Mouse (Mus musculus): ENCODE measurements around the gene Prdx3. TPM values are rescaled to one million over a fixed set of nuclear protein-coding genes. Genes with fewer than 3 reads are reported as not detected.

The Prdx3 gene
- total RNA-seq, 1 experiment, result 43.9 TPM

- no peak overlapping the region for H3K9ac ChIP-seq (ENCODE audit: insufficient read depth, low read depth, low read length, poor library complexity, severe bottlenecking)
- H3K27ac ChIP-seq (ENCODE audit: insufficient read depth, low read depth, low read length, poor library complexity, severe bottlenecking), result no peak overlapping the region
- no peaks in the 10 kb centered on the region for H3K9me3 ChIP-seq (ENCODE audit: control insufficient read depth, insufficient read depth, low read depth, low read length)
- H3K4me3 ChIP-seq (ENCODE audit: insufficient read depth in 1 of 2, low read depth in 1 of 2, low read length in 2 of 2, poor library complexity in 1 of 2, severe bottlenecking in 1 of 2), result no peak overlapping the region
- TF ChIP-seq HCFC1 (IDR thresholded peaks at IDR 0.05; ENCODE audit: borderline replicate concordance, insufficient read depth, low read length) (no peak), MAFK (IDR thresholded peaks at IDR 0.05; ENCODE audit: insufficient read depth, low read depth, low read length) (no peak), ZC3H11A (IDR thresholded peaks at IDR 0.05; ENCODE audit: borderline replicate concordance, low read depth, low read length) (no peak), ZNF384 (IDR thresholded peaks at IDR 0.05; ENCODE audit: low read depth, low read length) (no peak)
- in situ Hi-C loops (cut with MboI; ENCODE audit: low sequenced_read_pairs in 2 of 2, unreplicated experiment in 2 of 2), result no loop called here
- no peaks in the 10 kb centered on the region for H3K36me3 ChIP-seq (ENCODE audit: control insufficient read depth, insufficient read depth, low read length, poor library complexity, severe bottlenecking)
- H3K4me1 ChIP-seq (ENCODE audit: control insufficient read depth in 2 of 2, insufficient read depth in 2 of 2, low read length in 2 of 2, poor library complexity in 1 of 2), result no peaks in the 10 kb centered on the region
- no peak for DNase-seq (ENCODE audit: low read depth, low spot score)
Measured at GRCm38 (mm10) chr19:60911653-60912052, 37.3 kb upstream of the Prdx3 start.

GRCm38 (mm10) chr19:60910304-60910703 lies 35.9 kb upstream of the Prdx3 start:
- Histone ChIP-seq H3K9ac (ENCODE audit: insufficient read depth, low read depth, low read length, poor library complexity, severe bottlenecking) (no peak overlapping the region), H3K4me3 (ENCODE audit: insufficient read depth in 1 of 2, low read depth in 1 of 2, low read length in 2 of 2, poor library complexity in 1 of 2, severe bottlenecking in 1 of 2) (no peak overlapping the region), H3K27ac (ENCODE audit: insufficient read depth, low read depth, low read length, poor library complexity, severe bottlenecking) (no peak overlapping the region), H3K4me1 (ENCODE audit: control insufficient read depth in 2 of 2, insufficient read depth in 2 of 2, low read length in 2 of 2, poor library complexity in 1 of 2) (no peaks in the 10 kb centered on the region), H3K36me3 (ENCODE audit: control insufficient read depth, insufficient read depth, low read length, poor library complexity, severe bottlenecking) (no peaks in the 10 kb centered on the region), H3K9me3 (ENCODE audit: control insufficient read depth, insufficient read depth, low read depth, low read length) (no peaks in the 10 kb centered on the region)
- TF ChIP-seq ZNF384 (IDR thresholded peaks at IDR 0.05; ENCODE audit: low read depth, low read length) (no peak), HCFC1 (IDR thresholded peaks at IDR 0.05; ENCODE audit: borderline replicate concordance, insufficient read depth, low read length) (no peak), MAFK (IDR thresholded peaks at IDR 0.05; ENCODE audit: insufficient read depth, low read depth, low read length) (no peak), CHD2 (IDR thresholded peaks at IDR 0.05; ENCODE audit: low read depth, low read length) (no peak), ZC3H11A (IDR thresholded peaks at IDR 0.05; ENCODE audit: borderline replicate concordance, low read depth, low read length) (no peak)
- in situ Hi-C loops (cut with MboI; ENCODE audit: low sequenced_read_pairs in 2 of 2, unreplicated experiment in 2 of 2), result no loop called here
- no peak for DNase-seq (ENCODE audit: low read depth, low spot score)

GRCm38 (mm10) chr19:60905477-60905876 lies 31.1 kb upstream of the Prdx3 start:
- no peak overlapping the region for H3K4me3 ChIP-seq (ENCODE audit: insufficient read depth in 1 of 2, low read depth in 1 of 2, low read length in 2 of 2, poor library complexity in 1 of 2, severe bottlenecking in 1 of 2)
- no peak for DNase-seq (ENCODE audit: low read depth, low spot score)
- TF ChIP-seq ZC3H11A (IDR thresholded peaks at IDR 0.05; ENCODE audit: borderline replicate concordance, low read depth, low read length), result no peak
- H3K9ac ChIP-seq (ENCODE audit: insufficient read depth, low read depth, low read length, poor library complexity, severe bottlenecking), result no peak overlapping the region
- H3K4me1 ChIP-seq (ENCODE audit: control insufficient read depth in 2 of 2, insufficient read depth in 2 of 2, low read length in 2 of 2, poor library complexity in 1 of 2), result no peaks in the 10 kb centered on the region
- in situ Hi-C loops (cut with MboI; ENCODE audit: low sequenced_read_pairs in 2 of 2, unreplicated experiment in 2 of 2), result no loop called here
- no peak overlapping the region for H3K27ac ChIP-seq (ENCODE audit: insufficient read depth, low read depth, low read length, poor library complexity, severe bottlenecking)
- no peaks in the 10 kb centered on the region for H3K9me3 ChIP-seq (ENCODE audit: control insufficient read depth, insufficient read depth, low read depth, low read length)
- no peaks in the 10 kb centered on the region for H3K36me3 ChIP-seq (ENCODE audit: control insufficient read depth, insufficient read depth, low read length, poor library complexity, severe bottlenecking)

GRCm38 (mm10) chr19:60903971-60904370 lies 29.6 kb upstream of the Prdx3 start:
- H3K9ac ChIP-seq (ENCODE audit: insufficient read depth, low read depth, low read length, poor library complexity, severe bottlenecking), result no peak overlapping the region
- no peak overlapping the region for H3K4me3 ChIP-seq (ENCODE audit: insufficient read depth in 1 of 2, low read depth in 1 of 2, low read length in 2 of 2, poor library complexity in 1 of 2, severe bottlenecking in 1 of 2)
- in situ Hi-C loops (cut with MboI; ENCODE audit: low sequenced_read_pairs in 2 of 2, unreplicated experiment in 2 of 2), result no loop called here
- no peak overlapping the region for H3K27ac ChIP-seq (ENCODE audit: insufficient read depth, low read depth, low read length, poor library complexity, severe bottlenecking)
- no peaks in the 10 kb centered on the region for H3K9me3 ChIP-seq (ENCODE audit: control insufficient read depth, insufficient read depth, low read depth, low read length)
- H3K4me1 ChIP-seq (ENCODE audit: control insufficient read depth in 2 of 2, insufficient read depth in 2 of 2, low read length in 2 of 2, poor library complexity in 1 of 2), result no peaks in the 10 kb centered on the region
- TF ChIP-seq MAFK (IDR thresholded peaks at IDR 0.05; ENCODE audit: insufficient read depth, low read depth, low read length) (no peak), ZC3H11A (IDR thresholded peaks at IDR 0.05; ENCODE audit: borderline replicate concordance, low read depth, low read length) (no peak), HCFC1 (IDR thresholded peaks at IDR 0.05; ENCODE audit: borderline replicate concordance, insufficient read depth, low read length) (no peak), ZNF384 (IDR thresholded peaks at IDR 0.05; ENCODE audit: low read depth, low read length) (no peak), CHD2 (IDR thresholded peaks at IDR 0.05; ENCODE audit: low read depth, low read length) (no peak)
- DNase-seq (ENCODE audit: low read depth, low spot score), result no peak
- no peaks in the 10 kb centered on the region for H3K36me3 ChIP-seq (ENCODE audit: control insufficient read depth, insufficient read depth, low read length, poor library complexity, severe bottlenecking)

GRCm38 (mm10) chr19:60903139-60903538 lies 28.8 kb upstream of the Prdx3 start:
- TF ChIP-seq ZC3H11A (IDR thresholded peaks at IDR 0.05; ENCODE audit: borderline replicate concordance, low read depth, low read length), result no peak
- no peak for TF ChIP-seq ZNF384 (IDR thresholded peaks at IDR 0.05; ENCODE audit: low read depth, low read length)
- no peak for TF ChIP-seq HCFC1 (IDR thresholded peaks at IDR 0.05; ENCODE audit: borderline replicate concordance, insufficient read depth, low read length)
- no peak for TF ChIP-seq CHD2 (IDR thresholded peaks at IDR 0.05; ENCODE audit: low read depth, low read length)
- no peak for TF ChIP-seq MAFK (IDR thresholded peaks at IDR 0.05; ENCODE audit: insufficient read depth, low read depth, low read length)
- no peak for DNase-seq (ENCODE audit: low read depth, low spot score)
- no peak overlapping the region for H3K4me3 ChIP-seq (ENCODE audit: insufficient read depth in 1 of 2, low read depth in 1 of 2, low read length in 2 of 2, poor library complexity in 1 of 2, severe bottlenecking in 1 of 2)
- no peak overlapping the region for H3K9ac ChIP-seq (ENCODE audit: insufficient read depth, low read depth, low read length, poor library complexity, severe bottlenecking)
- in situ Hi-C loops (cut with MboI; ENCODE audit: low sequenced_read_pairs in 2 of 2, unreplicated experiment in 2 of 2), result no loop called here
- no peaks in the 10 kb centered on the region for H3K9me3 ChIP-seq (ENCODE audit: control insufficient read depth, insufficient read depth, low read depth, low read length)
- H3K27ac ChIP-seq (ENCODE audit: insufficient read depth, low read depth, low read length, poor library complexity, severe bottlenecking), result no peak overlapping the region
- no peaks in the 10 kb centered on the region for H3K36me3 ChIP-seq (ENCODE audit: control insufficient read depth, insufficient read depth, low read length, poor library complexity, severe bottlenecking)
- H3K4me1 ChIP-seq (ENCODE audit: control insufficient read depth in 2 of 2, insufficient read depth in 2 of 2, low read length in 2 of 2, poor library complexity in 1 of 2), result no peaks in the 10 kb centered on the region
